Mouse (Mus musculus): Measurements from ENCODE around the gene Cdpf1. TPM values are rescaled to one million over a fixed set of nuclear protein-coding genes. Genes with fewer than 3 reads are reported as not detected.

Gene Cdpf1
- polyA plus RNA-seq, 1 experiment from 2014 or later: 43.1 TPM

GRCm38 (mm10) chr15:85766677-85767076, 44.8 kb downstream of the Cdpf1 start:
- Histone ChIP-seq H3K4me2 (no peak overlapping the region), H3K9ac (ENCODE audit: low read depth, low read length) (no peak overlapping the region), H3K4me3 (ENCODE audit: low read depth, low read length) (no peak overlapping the region), H3K27ac (ENCODE audit: low read depth, low read length) (no peak overlapping the region), H3K36me3 (ENCODE audit: control insufficient read depth, insufficient read depth, low read length) (no peaks in the 10 kb centered on the region), H3K4me1 (replicated peaks; ENCODE audit: control insufficient read depth, insufficient read depth, low read length) (no peaks in the 10 kb centered on the region), H3K9me3 (ENCODE audit: control insufficient read depth, low read length) (no peaks in the 10 kb centered on the region), H3K27me3 (replicated peaks; ENCODE audit: control insufficient read depth, insufficient read depth, low read length) (no peaks in the 10 kb centered on the region)
- 78% methylated on average over 5 of the region's 5 CpGs for WGBS
- ATAC-seq (replicated peaks; ENCODE audit: low FRiP score) (no peak), DNase-seq (ENCODE audit: low spot score) (no peak)

- 45% methylated on average over 3 of the region's 3 CpGs for WGBS
- Histone ChIP-seq H3K9me3 (ENCODE audit: control insufficient read depth, low read length) (no peaks in the 10 kb centered on the region), H3K4me1 (replicated peaks; ENCODE audit: control insufficient read depth, insufficient read depth, low read length) (no peaks in the 10 kb centered on the region), H3K27me3 (replicated peaks; ENCODE audit: control insufficient read depth, insufficient read depth, low read length) (no peaks in the 10 kb centered on the region), H3K4me2 (no peak overlapping the region), H3K4me3 (ENCODE audit: low read depth, low read length) (no peak overlapping the region), H3K27ac (ENCODE audit: low read depth, low read length) (no peak overlapping the region), H3K36me3 (ENCODE audit: control insufficient read depth, insufficient read depth, low read length) (no peaks in the 10 kb centered on the region), H3K9ac (ENCODE audit: low read depth, low read length) (no peak overlapping the region)
- ATAC-seq (replicated peaks; ENCODE audit: low FRiP score) (no peak), DNase-seq (ENCODE audit: low spot score) (no peak)
Measured at GRCm38 (mm10) chr15:85765022-85765421, 46.5 kb downstream of the Cdpf1 start.

GRCm38 (mm10) chr15:85762761-85763160, 48.7 kb downstream of the Cdpf1 start:
- H3K27ac ChIP-seq (ENCODE audit: low read depth, low read length): no peak overlapping the region
- H3K27me3 ChIP-seq (replicated peaks; ENCODE audit: control insufficient read depth, insufficient read depth, low read length): no peaks in the 10 kb centered on the region
- peaks cover 1% of the 10 kb centered on the region for H3K9me3 ChIP-seq (ENCODE audit: control insufficient read depth, low read length)
- WGBS: 72% methylated on average over 4 of the region's 4 CpGs
- no peak overlapping the region for H3K4me2 ChIP-seq
- no peaks in the 10 kb centered on the region for H3K36me3 ChIP-seq (ENCODE audit: control insufficient read depth, insufficient read depth, low read length)
- no peak overlapping the region for H3K9ac ChIP-seq (ENCODE audit: low read depth, low read length)
- no peak overlapping the region for H3K4me3 ChIP-seq (ENCODE audit: low read depth, low read length)
- H3K4me1 ChIP-seq (replicated peaks; ENCODE audit: control insufficient read depth, insufficient read depth, low read length): no peaks in the 10 kb centered on the region
- DNase-seq (ENCODE audit: low spot score) (no peak), ATAC-seq (replicated peaks; ENCODE audit: low FRiP score) (no peak)

- peaks cover 5% of the 10 kb centered on the region for H3K9me3 ChIP-seq (ENCODE audit: control insufficient read depth, low read length)
- 80% methylated on average over 3 of the region's 3 CpGs for WGBS
- DNase-seq (ENCODE audit: low spot score): no peak
Measured at GRCm38 (mm10) chr15:85757768-85758167, 53.7 kb downstream of the Cdpf1 start.

More at GRCm38 (mm10) chr15:85757768-85758167, 53.7 kb downstream of the Cdpf1 start:
- no peaks in the 10 kb centered on the region for H3K36me3 ChIP-seq (ENCODE audit: control insufficient read depth, insufficient read depth, low read length)
- H3K9ac ChIP-seq (ENCODE audit: low read depth, low read length): no peak overlapping the region
- H3K4me1 ChIP-seq (replicated peaks; ENCODE audit: control insufficient read depth, insufficient read depth, low read length): no peaks in the 10 kb centered on the region
- no peak overlapping the region for H3K27ac ChIP-seq (ENCODE audit: low read depth, low read length)
- no peaks in the 10 kb centered on the region for H3K27me3 ChIP-seq (replicated peaks; ENCODE audit: control insufficient read depth, insufficient read depth, low read length)
- H3K4me3 ChIP-seq (ENCODE audit: low read depth, low read length): no peak overlapping the region
- H3K4me2 ChIP-seq: no peak overlapping the region
- ATAC-seq (replicated peaks; ENCODE audit: low FRiP score): no peak

Other genes with a start within 250 kb of the Cdpf1 start
- 1.2 and 2.2 TPM in 2 replicates for gene Wnt7b, start 229.2 kb downstream of the Cdpf1 start, polyA plus RNA-seq (2014; fragmentation: Nextera tagmentation; extraction: Ambion mirVana)
- 2.5 and 3.4 TPM in 2 replicates for gene Ppara, start 76.7 kb downstream of the Cdpf1 start, polyA plus RNA-seq (2014; fragmentation: Nextera tagmentation; extraction: Ambion mirVana)
- 0.11 and 0.21 TPM in 2 replicates for gene Pkdrej, start 10.0 kb upstream of the Cdpf1 start, polyA plus RNA-seq (2014; fragmentation: Nextera tagmentation; extraction: Ambion mirVana)
- gene Ttc38, start 20.6 kb upstream of the Cdpf1 start, polyA plus RNA-seq (2014; fragmentation: Nextera tagmentation; extraction: Ambion mirVana): 6.5 and 7.4 TPM in 2 replicates
- gene Gtse1, start 48.0 kb upstream of the Cdpf1 start, polyA plus RNA-seq (2014; fragmentation: Nextera tagmentation; extraction: Ambion mirVana): 38.8 and 42.5 TPM in 2 replicates
- gene Trmu, start 67.6 kb upstream of the Cdpf1 start, polyA plus RNA-seq (2014; fragmentation: Nextera tagmentation; extraction: Ambion mirVana): 34.0 and 35.0 TPM in 2 replicates
- gene Celsr1, start 222.1 kb upstream of the Cdpf1 start, polyA plus RNA-seq (2014; fragmentation: Nextera tagmentation; extraction: Ambion mirVana): 0.53 and 1.4 TPM in 2 replicates
- 12.6 and 13.9 TPM in 2 replicates for gene Gramd4, start 246.0 kb upstream of the Cdpf1 start, polyA plus RNA-seq (2014; fragmentation: Nextera tagmentation; extraction: Ambion mirVana)